Mouse (Mus musculus) brain, embryonic 14.5 days (tissue): ENCODE data around the gene Wdr75.

Experiments used
- CTCF ChIP-seq: fragments of 200-500 bp; IDR thresholded peaks from 2 replicates; pipeline ENCODE4 v1.5.1; 2012; ENCODE audit warnings: inconsistent platforms, mild to moderate bottlenecking, moderate library complexity, borderline replicate concordance; ENCODE audit not compliant: insufficient read depth, insufficient read length; ENCODE audit errors: extremely low read depth
- POLR2A ChIP-seq: fragments of 200-500 bp; IDR thresholded peaks from 2 replicates; pipeline ENCODE4 v1.6.1; 2012; ENCODE audit warnings: mild to moderate bottlenecking, inconsistent platforms, borderline replicate concordance; ENCODE audit not compliant: poor library complexity, insufficient read depth, insufficient read length, severe bottlenecking; ENCODE audit errors: extremely low read depth

- no peak for TF ChIP-seq POLR2A
- TF ChIP-seq CTCF = no peak
These were observed 63.1 kb downstream of the Wdr75 start for GRCm38 (mm10) chr1:45858038-45858437.
